Mouse (Mus musculus): ENCODE measurements at regions not wholly inside any gene's neighbourhood (a gene's known extent, or its start where the extent isn't known, plus 50 kb on each side); places are given as distances from the start of the nearest gene placed in this dataset.

GRCm38 (mm10) chr5:133600630-133601029, 498.9 kb upstream of the Castor2 start:
- peak in 1 of 2 experiments; percentile 18 for DNase-seq (ENCODE audit: extremely low spot score in 1 of 2, low spot score in 1 of 2)

- no peak for DNase-seq (ENCODE audit: extremely low spot score in 1 of 2, low spot score in 1 of 2)
Measured at GRCm38 (mm10) chr5:133598105-133598504, 501.4 kb upstream of the Castor2 start.

- DNase-seq (ENCODE audit: extremely low spot score in 1 of 2, low spot score in 1 of 2), result no peak
Measured at GRCm38 (mm10) chr5:133586492-133586891, 513.0 kb upstream of the Castor2 start.

GRCm38 (mm10) chr5:133585181-133585580, 514.3 kb upstream of the Castor2 start:
- peak; percentile 40 to 72 for DNase-seq (ENCODE audit: extremely low spot score in 1 of 2, low spot score in 1 of 2)

GRCm38 (mm10) chr5:133576595-133576994, 522.9 kb upstream of the Castor2 start:
- DNase-seq (ENCODE audit: extremely low spot score in 1 of 2, low spot score in 1 of 2), result no peak

GRCm38 (mm10) chr5:133569096-133569495, 530.4 kb upstream of the Castor2 start:
- no peak for DNase-seq (ENCODE audit: extremely low spot score in 1 of 2, low spot score in 1 of 2)

GRCm38 (mm10) chr5:133566506-133566905, 533.0 kb upstream of the Castor2 start:
- no peak for DNase-seq (ENCODE audit: extremely low spot score in 1 of 2, low spot score in 1 of 2)

GRCm38 (mm10) chr5:133550657-133551056, 548.9 kb upstream of the Castor2 start:
- no peak for DNase-seq (ENCODE audit: extremely low spot score in 1 of 2, low spot score in 1 of 2)

GRCm38 (mm10) chr5:133542217-133542616, 557.3 kb upstream of the Castor2 start:
- no peak for DNase-seq (ENCODE audit: extremely low spot score in 1 of 2, low spot score in 1 of 2)

- peak; percentile 8 to 11 for DNase-seq (ENCODE audit: extremely low spot score in 1 of 2, low spot score in 1 of 2)
Measured at GRCm38 (mm10) chr5:133532678-133533077, 566.8 kb upstream of the Castor2 start.

- DNase-seq (ENCODE audit: extremely low spot score in 1 of 2, low spot score in 1 of 2), result no peak
Measured at GRCm38 (mm10) chr5:133505661-133506060, 593.9 kb upstream of the Castor2 start.

- DNase-seq (ENCODE audit: extremely low spot score in 1 of 2, low spot score in 1 of 2), result peak; percentile 38 to 58
Measured at GRCm38 (mm10) chr5:133487806-133488290, 611.7 kb upstream of the Castor2 start.

GRCm38 (mm10) chr5:133482291-133483086, 617.0 kb upstream of the Castor2 start:
- DNase-seq (ENCODE audit: extremely low spot score in 1 of 2, low spot score in 1 of 2), result no peak

- no peak for DNase-seq (ENCODE audit: extremely low spot score in 1 of 2, low spot score in 1 of 2)
Measured at GRCm38 (mm10) chr5:133479205-133479604, 620.3 kb upstream of the Castor2 start.

GRCm38 (mm10) chr5:133453349-133454049, 646.0 kb upstream of the Castor2 start:
- peak; percentile 24 to 36 for DNase-seq (ENCODE audit: extremely low spot score in 1 of 2, low spot score in 1 of 2)

GRCm38 (mm10) chr5:133449926-133450325, 649.6 kb upstream of the Castor2 start:
- DNase-seq (ENCODE audit: extremely low spot score in 1 of 2, low spot score in 1 of 2), result no peak

GRCm38 (mm10) chr5:133400826-133401225, 698.7 kb upstream of the Castor2 start:
- DNase-seq (ENCODE audit: extremely low spot score in 1 of 2, low spot score in 1 of 2), result no peak

- DNase-seq (ENCODE audit: extremely low spot score in 1 of 2, low spot score in 1 of 2), result no peak
Measured at GRCm38 (mm10) chr5:133389896-133390295, 709.6 kb upstream of the Castor2 start.

GRCm38 (mm10) chr5:133389023-133389840, 710.3 kb upstream of the Castor2 start:
- no peak for DNase-seq (ENCODE audit: extremely low spot score in 1 of 2, low spot score in 1 of 2)

Data from layer of hippocampus, postnatal 25 days (tissue).